Mouse (Mus musculus) C2C12 (cell line): ENCODE data around the gene Gm21860. TPM values are rescaled to one million over a fixed set of nuclear protein-coding genes. Genes with fewer than 3 reads are reported as not detected.
"Not testable (repeated sequence)": the region's sequence is repeated elsewhere in the genome, so short reads cannot be mapped to it uniquely, and the experiment has no call there.

Source experiments
- H3K27me3 ChIP-seq: one replicate; pipeline ENCODE4 v1.6.1; 2011; ENCODE audit not compliant: control insufficient read depth, insufficient read depth, insufficient read length
- H3K36me3 ChIP-seq: one replicate; pipeline ENCODE4 v1.6.1; 2011; ENCODE audit not compliant: control insufficient read depth, insufficient read depth
- H3K4me3 ChIP-seq: one replicate; pipeline ENCODE4 v1.5.1; 2011; ENCODE audit warnings: mild to moderate bottlenecking, control low read depth; ENCODE audit not compliant: poor library complexity, insufficient read depth, severe bottlenecking
- H3K79me2 ChIP-seq: one replicate; pipeline ENCODE4 v1.6.1; 2011; ENCODE audit not compliant: control insufficient read depth, insufficient read depth
- H3K79me3 ChIP-seq: one replicate; pipeline ENCODE4 v1.6.1; 2011; ENCODE audit warnings: low read depth, control low read depth
- H3ac ChIP-seq: one replicate; pipeline ENCODE3; 2011; ENCODE audit warnings: low read depth; ENCODE audit not compliant: control insufficient read depth, insufficient read length
- polyA plus RNA-seq: library from polyadenylated mRNA; unstranded; fragments of >200 nt; fragmentation: generic; extraction: Trizol; gene quantifications from one replicate; pipeline ENCODE4 v1.2.1, GENCODE M21; 2012; ENCODE audit warnings: missing spikeins

Gm21860 gene
- polyA plus RNA-seq, 1 experiment, result not detected

DNA sequence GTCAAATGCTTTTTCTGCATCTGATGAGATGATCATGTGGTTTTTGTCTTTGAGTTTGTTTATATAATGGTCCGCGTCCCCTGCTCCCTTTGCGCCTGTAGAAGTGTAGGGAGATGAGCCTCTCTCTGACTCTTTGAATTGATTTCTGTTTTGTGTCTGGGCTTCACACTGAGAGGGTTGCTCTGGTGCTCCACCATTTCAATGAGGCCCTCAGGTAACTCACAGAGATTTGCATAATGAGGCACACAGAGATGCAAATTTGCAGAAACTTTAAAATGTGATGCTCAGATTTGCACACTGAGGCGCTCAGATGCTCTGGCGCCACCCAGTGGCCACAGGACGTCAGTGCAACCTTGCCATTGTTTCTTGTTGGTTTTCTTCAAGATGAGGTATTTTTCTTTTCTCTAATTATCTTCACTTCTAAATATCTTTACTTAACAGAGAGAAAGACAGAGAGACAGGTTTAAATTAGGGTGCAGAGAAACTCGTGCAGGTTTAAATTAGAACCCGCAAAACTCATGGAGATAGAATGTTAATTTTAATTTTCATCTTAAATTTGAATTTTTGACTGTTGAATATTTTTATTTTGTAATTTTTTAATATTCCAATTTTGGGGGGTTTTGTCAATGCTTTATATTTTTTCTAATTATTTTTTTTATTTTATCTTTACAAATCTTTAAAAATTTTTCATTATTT is 30.5 kb downstream of the Gm21860 start:
- H3ac ChIP-seq, H3K27me3 ChIP-seq, H3K4me3 ChIP-seq, H3K79me3 ChIP-seq: not testable (repeated sequence)
- Histone ChIP-seq H3K79me2 (peaks cover 26% of the 10 kb centered on the region), H3K36me3 (peaks cover 11% of the 10 kb centered on the region)

DNA sequence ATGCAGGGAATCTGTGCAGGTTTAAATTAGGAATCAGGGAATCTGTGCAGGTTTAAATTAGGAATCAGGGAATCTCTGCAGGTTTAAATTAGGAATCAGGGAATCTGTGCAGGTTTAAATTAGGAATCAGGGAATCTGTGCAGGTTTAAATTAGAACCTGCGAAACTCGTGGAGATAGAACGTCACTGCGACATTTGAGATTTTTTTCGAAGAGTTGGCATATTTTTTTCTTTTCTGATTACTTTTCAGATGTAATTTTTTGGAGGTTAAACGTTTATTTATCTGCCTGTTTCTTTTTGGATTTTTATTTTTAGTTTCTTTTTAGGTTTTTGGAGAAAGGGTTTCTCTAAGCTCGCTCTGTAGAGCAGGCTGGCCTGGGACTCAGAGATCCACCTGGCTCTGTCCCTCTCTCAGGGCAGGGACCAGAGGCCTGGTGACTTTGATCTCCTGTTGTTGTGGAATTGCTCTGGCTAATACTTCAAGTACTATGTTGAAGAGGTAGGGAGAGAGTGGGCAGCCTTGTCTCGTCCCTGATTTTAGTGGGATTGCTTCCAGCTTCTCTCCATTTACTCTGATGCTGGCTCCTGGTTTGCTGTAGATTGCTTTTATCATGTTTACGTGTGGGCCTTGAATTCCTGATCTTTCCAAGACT is 31.2 kb downstream of the Gm21860 start:
- H3K79me3 ChIP-seq, H3ac ChIP-seq, H3K27me3 ChIP-seq, H3K4me3 ChIP-seq: not testable (repeated sequence)
- Histone ChIP-seq H3K79me2 (peaks cover 31% of the 10 kb centered on the region), H3K36me3 (peaks cover 11% of the 10 kb centered on the region)

DNA sequence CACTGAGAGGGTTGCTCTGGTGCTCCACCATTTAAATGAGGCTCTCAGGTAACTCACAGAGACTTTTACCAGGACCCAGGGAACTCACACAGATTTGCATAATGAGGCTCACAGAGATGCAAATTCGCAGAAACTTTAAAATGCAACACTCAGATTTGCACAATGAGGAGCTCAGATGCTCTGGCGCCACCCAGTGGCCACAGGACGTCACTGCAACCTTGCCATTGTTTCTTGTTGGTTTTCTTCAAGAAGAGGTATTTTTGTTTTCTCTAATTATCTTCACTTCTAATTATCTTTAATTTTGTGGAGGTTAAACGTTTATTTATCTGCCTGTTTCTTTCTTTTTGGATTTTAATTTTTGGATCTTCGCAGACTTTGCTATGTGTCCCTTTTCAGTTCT is 34.1 kb downstream of the Gm21860 start:
- H3K4me3 ChIP-seq, H3ac ChIP-seq, H3K79me3 ChIP-seq, H3K27me3 ChIP-seq: not testable (repeated sequence)
- Histone ChIP-seq H3K79me2 (peaks cover 18% of the 10 kb centered on the region), H3K36me3 (peaks cover 11% of the 10 kb centered on the region)

DNA sequence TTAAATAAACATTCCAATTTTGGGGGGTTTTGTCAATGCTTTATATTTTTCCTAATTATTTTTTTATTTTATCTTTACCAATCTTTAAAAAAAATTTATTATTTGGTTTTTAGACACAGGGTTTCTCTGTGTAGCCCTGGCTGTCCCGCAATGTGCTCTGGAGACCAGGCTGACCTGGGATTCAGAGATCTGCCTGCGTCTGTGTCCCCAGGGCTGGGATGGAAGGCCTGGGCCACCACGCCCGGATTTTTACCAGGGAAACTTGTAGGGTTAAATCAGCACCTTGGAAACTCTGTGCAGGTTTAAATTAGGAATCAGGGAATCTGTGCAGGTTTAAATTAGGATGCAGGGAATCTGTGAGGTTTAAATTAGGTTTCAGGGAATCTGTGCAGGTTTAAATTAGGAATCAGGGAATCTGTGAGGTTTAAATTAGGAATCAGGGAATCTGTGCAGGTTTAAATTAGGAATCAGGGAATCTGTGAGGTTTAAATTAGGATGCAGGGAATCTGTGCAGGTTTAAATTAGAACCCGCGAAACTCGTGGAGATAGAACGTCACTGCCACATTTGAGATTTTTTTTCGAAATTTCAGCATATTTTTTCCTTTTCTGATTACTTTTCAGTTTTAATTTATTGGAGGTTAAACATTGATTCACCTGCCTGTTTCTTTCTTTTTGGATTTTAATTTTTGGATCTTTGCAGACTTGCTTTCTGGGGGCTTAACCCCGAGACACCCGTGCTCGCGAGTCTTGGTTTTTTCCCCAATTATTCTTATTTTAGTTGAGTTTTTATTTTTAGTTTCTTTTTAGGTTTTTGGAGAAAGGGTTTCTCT is 35.0 kb downstream of the Gm21860 start:
- H3ac ChIP-seq, H3K4me3 ChIP-seq, H3K79me3 ChIP-seq, H3K27me3 ChIP-seq: not testable (repeated sequence)
- peaks cover 11% of the 10 kb centered on the region for H3K36me3 ChIP-seq
- H3K79me2 ChIP-seq, result peaks cover 18% of the 10 kb centered on the region

GRCm38 (mm10) chrY:90718583-90719402 is 35.8 kb downstream of the Gm21860 start:
- H3K4me3 ChIP-seq, H3K27me3 ChIP-seq, H3K79me3 ChIP-seq, H3ac ChIP-seq, H3K36me3 ChIP-seq: not testable (repeated sequence)
- peaks cover 17% of the 10 kb centered on the region for H3K79me2 ChIP-seq

DNA sequence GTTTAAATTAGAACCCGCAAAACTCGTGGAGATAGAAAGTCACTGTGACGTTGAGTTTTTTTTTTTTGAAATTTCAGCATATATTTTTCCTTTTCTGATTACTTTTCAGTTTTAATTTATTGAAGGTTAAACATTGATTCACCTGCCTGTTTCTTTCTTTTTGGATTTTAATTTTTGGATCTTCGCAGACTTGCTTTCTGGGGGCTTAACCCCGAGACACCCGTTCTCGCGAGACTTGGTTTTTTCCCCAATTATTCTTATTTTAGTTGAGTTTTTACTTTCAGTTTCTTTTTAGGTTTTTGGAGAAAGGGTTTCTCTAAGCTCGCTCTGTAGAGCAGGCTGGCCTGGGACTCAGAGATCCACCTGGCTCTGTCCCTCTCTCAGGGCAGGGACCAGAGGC is 36.6 kb downstream of the Gm21860 start:
- not testable (repeated sequence) for H3ac ChIP-seq, H3K27me3 ChIP-seq, H3K36me3 ChIP-seq, H3K79me3 ChIP-seq, H3K4me3 ChIP-seq
- peaks cover 12% of the 10 kb centered on the region for H3K79me2 ChIP-seq

- not testable (repeated sequence) for H3K4me3 ChIP-seq, H3K27me3 ChIP-seq, H3K79me3 ChIP-seq, H3ac ChIP-seq, H3K36me3 ChIP-seq
- H3K79me2 ChIP-seq, result peaks cover 12% of the 10 kb centered on the region
Observed at GRCm38 (mm10) chrY:90717496-90717895, 37.1 kb downstream of the Gm21860 start.

Other genes starting within 250 kb of the Gm21860 start
- not detected for gene Gm47283, start 29.9 kb upstream of the Gm21860 start, polyA plus RNA-seq
- gene Gm21748, start 84.4 kb upstream of the Gm21860 start, polyA plus RNA-seq, result not detected